Mouse (Mus musculus) ES-E14 (cell line): ENCODE results near the gene Rcc1. TPM values are rescaled to one million over a fixed set of nuclear protein-coding genes. Genes with fewer than 3 reads are reported as not detected.

Source experiments
- DNase-seq: peaks from one replicate; pipeline ENCODE4 v3.0.0-alpha.2; 2013; ENCODE audit warnings: low read depth, low spot score
- H3K27ac ChIP-seq: 2 replicates; pipeline ENCODE4 v1.5.1; 2012; ENCODE audit warnings: low read depth, mild to moderate bottlenecking, low read length, moderate library complexity, mixed read lengths; ENCODE audit not compliant: poor library complexity, insufficient read depth, severe bottlenecking
- H3K36me3 ChIP-seq: 2 replicates; pipeline ENCODE4 v1.6.1; 2012; ENCODE audit warnings: mild to moderate bottlenecking, low read length, moderate library complexity, mixed read lengths; ENCODE audit not compliant: control insufficient read depth, poor library complexity, insufficient read depth, severe bottlenecking
- H3K4me1 ChIP-seq, 2 experiments: fragments of 150-350 bp in 1 of 2; sonication (generic) in 1 of 2; 2 replicates each; pipeline ENCODE4 v1.6.1; 2012; ENCODE audit warnings: low read length in 2 of 2, mild to moderate bottlenecking in 1 of 2, mixed read lengths in 1 of 2; ENCODE audit not compliant: control insufficient read depth in 2 of 2, insufficient read depth in 2 of 2, poor library complexity in 1 of 2
- H3K4me3 ChIP-seq, 2 experiments: fragments of 150-350 bp in 1 of 2; sonication (generic) in 1 of 2; 2 replicates each; pipeline ENCODE4 v1.5.1; 2012; ENCODE audit warnings: low read length in 2 of 2, low read depth in 1 of 2, mild to moderate bottlenecking in 1 of 2, mixed read lengths in 1 of 2; ENCODE audit not compliant: insufficient read depth in 1 of 2, poor library complexity in 1 of 2, severe bottlenecking in 1 of 2
- H3K9ac ChIP-seq: 2 replicates; pipeline ENCODE4 v1.6.1; 2012; ENCODE audit warnings: low read depth, mild to moderate bottlenecking, low read length, mixed read lengths; ENCODE audit not compliant: poor library complexity, insufficient read depth, severe bottlenecking
- H3K9me3 ChIP-seq: fragments of 150-350 bp; sonication (generic); 2 replicates; pipeline ENCODE4 v1.6.1; 2012; ENCODE audit warnings: low read depth, mild to moderate bottlenecking, low read length; ENCODE audit not compliant: control insufficient read depth, insufficient read depth
- CHD2 ChIP-seq: IDR thresholded peaks from 2 replicates; pipeline ENCODE4 v1.6.1; 2014; ENCODE audit warnings: mild to moderate bottlenecking, low read depth, low read length, inconsistent platforms
- HCFC1 ChIP-seq: IDR thresholded peaks from 2 replicates; pipeline ENCODE4 v1.6.1; 2012; ENCODE audit warnings: low read length, inconsistent platforms, borderline replicate concordance; ENCODE audit not compliant: insufficient read depth
- MAFK ChIP-seq: IDR thresholded peaks from 2 replicates; pipeline ENCODE4 v1.6.1; 2014; ENCODE audit warnings: mild to moderate bottlenecking, low read depth, low read length, inconsistent platforms; ENCODE audit not compliant: insufficient read depth
- ZC3H11A ChIP-seq: IDR thresholded peaks from 2 replicates; pipeline ENCODE4 v1.6.1; 2012; ENCODE audit warnings: low read depth, mild to moderate bottlenecking, inconsistent platforms, low read length, borderline replicate concordance
- ZNF384 ChIP-seq: IDR thresholded peaks from 2 replicates; pipeline ENCODE4 v1.6.1; 2012; ENCODE audit warnings: low read depth, low read length, inconsistent platforms
- in situ Hi-C, 2 experiments: fragments of 600-800 bp; cut with MboI; formaldehyde crosslinking; loops; one replicate each; pipeline ENCODE4 v1.15.1; 2025; ENCODE audit warnings: low sequenced_read_pairs in 2 of 2, inconsistent platforms in 1 of 2; ENCODE audit not compliant: unreplicated experiment in 2 of 2
- total RNA-seq: library from RNA; depleted of rRNA; stranded (reverse); fragments of 300-350 nt; gene quantifications from 2 replicates; pipeline ENCODE4 v1.2.3, GENCODE M21; 2012

Gene Rcc1
- total RNA-seq, 1 experiment: 117 TPM

GRCm38 (mm10) chr4:132301965-132302938, 51.2 kb downstream of the Rcc1 start:
- DNase-seq: no peak
- Histone ChIP-seq H3K4me3 (peak overlapping the region; percentile 76 to 81), H3K9me3 (no peaks in the 10 kb centered on the region), H3K27ac (peak overlapping the region; percentile 38; the same call in 1 of the 2 replicates), H3K36me3 (no peaks in the 10 kb centered on the region), H3K4me1 (peaks cover 0 to 11% of the 10 kb centered on the region in 2 experiments; a peak in 2 of 4 replicates), H3K9ac (peak overlapping the region; percentile 68; the same call in 1 of the 2 replicates)
- TF ChIP-seq ZNF384: no peak
- TF ChIP-seq HCFC1: no peak
- TF ChIP-seq MAFK: no peak
- TF ChIP-seq CHD2: no peak
- TF ChIP-seq ZC3H11A: no peak
- in situ Hi-C loops: no loop called here

GRCm38 (mm10) chr4:132301486-132301885, 51.9 kb downstream of the Rcc1 start:
- Histone ChIP-seq H3K9me3 (no peaks in the 10 kb centered on the region), H3K9ac (no peak overlapping the region), H3K4me3 (no peak overlapping the region), H3K4me1 (peaks cover 0 to 11% of the 10 kb centered on the region in 2 experiments; a peak in 2 of 4 replicates), H3K27ac (no peak overlapping the region), H3K36me3 (no peaks in the 10 kb centered on the region)
- in situ Hi-C loops: no loop called here
- DNase-seq: no peak
- TF ChIP-seq CHD2: no peak
- no peak for TF ChIP-seq MAFK
- no peak for TF ChIP-seq ZC3H11A
- no peak for TF ChIP-seq HCFC1
- TF ChIP-seq ZNF384: no peak

DNA sequence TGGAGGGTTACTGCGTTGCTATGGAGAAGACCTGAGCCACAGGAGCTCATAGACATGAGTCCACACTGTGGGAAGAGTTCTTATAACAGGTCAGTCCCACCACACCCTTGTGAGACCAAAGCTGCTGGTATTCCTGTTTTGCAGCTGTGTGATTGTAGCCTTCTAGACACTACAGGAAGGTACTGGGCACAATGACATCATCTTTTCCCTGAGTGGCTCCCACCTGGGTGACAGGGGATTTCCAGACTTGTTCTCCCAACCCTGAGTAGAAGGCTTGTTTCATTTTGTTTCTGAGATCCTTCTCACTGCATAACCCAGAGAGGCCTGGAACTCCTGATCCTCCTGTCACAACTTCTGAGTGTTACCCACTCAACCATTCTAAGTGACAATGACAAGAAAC, 53.6 kb downstream of the Rcc1 start:
- peaks cover 0 to 11% of the 10 kb centered on the region in 2 experiments; a peak in 2 of 4 replicates for H3K4me1 ChIP-seq
- no peak for TF ChIP-seq ZNF384
- no peak for TF ChIP-seq HCFC1
- no peak for TF ChIP-seq CHD2
- no peak for DNase-seq
- H3K36me3 ChIP-seq: no peaks in the 10 kb centered on the region
- H3K9me3 ChIP-seq: no peaks in the 10 kb centered on the region
- H3K27ac ChIP-seq: no peak overlapping the region
- no peak overlapping the region for H3K9ac ChIP-seq
- in situ Hi-C loops: no loop called here
- H3K4me3 ChIP-seq: no peak overlapping the region

DNA sequence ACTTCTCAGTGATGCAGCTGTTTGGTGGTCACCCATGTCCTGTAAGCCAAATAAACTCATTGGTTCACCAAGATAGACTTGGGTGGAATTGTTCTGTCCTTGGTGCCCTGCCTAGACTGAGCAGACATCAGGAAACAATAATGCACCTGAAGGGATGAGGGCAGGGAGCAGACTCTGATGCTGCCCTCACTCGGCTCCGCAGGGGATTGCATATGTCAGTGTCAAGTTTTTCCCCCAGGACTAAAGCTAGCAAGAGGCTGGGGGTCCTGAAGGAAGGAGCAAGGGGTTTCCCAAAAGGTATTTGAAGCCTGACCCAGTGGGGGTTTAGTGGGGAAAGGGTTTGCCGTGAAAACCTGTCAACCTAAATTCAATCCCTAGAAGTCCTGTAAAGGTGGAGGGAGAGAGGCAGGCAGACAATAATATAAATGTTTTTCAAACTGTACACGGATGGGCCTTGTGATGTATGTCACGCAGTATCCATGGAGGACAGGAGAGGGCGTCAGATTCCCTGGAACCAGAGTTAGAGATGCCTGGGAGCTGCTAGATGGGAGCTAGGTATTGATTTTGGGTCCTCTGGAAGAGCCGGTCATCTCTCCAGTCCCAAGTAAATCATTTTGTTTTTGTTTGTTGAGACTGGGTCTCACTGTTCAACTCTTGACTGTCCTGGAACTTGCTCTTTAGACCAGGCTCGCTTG, 57.6 kb downstream of the Rcc1 start:
- Histone ChIP-seq H3K9me3 (no peaks in the 10 kb centered on the region), H3K27ac (no peak overlapping the region), H3K36me3 (peaks cover 9% of the 10 kb centered on the region; the same call in 1 of the 2 replicates), H3K4me3 (no peak overlapping the region), H3K9ac (no peak overlapping the region), H3K4me1 (peaks cover 0 to 8% of the 10 kb centered on the region in 2 experiments; a peak in 2 of 4 replicates)
- DNase-seq: no peak
- no peak for TF ChIP-seq CHD2
- no peak; the same call in 1 of the 2 replicates for TF ChIP-seq ZC3H11A
- no peak for TF ChIP-seq ZNF384
- no peak for TF ChIP-seq MAFK
- no peak for TF ChIP-seq HCFC1
- in situ Hi-C loops: no loop called here
